Mouse (Mus musculus): ENCODE measurements around the gene Fgf22.

DNA sequence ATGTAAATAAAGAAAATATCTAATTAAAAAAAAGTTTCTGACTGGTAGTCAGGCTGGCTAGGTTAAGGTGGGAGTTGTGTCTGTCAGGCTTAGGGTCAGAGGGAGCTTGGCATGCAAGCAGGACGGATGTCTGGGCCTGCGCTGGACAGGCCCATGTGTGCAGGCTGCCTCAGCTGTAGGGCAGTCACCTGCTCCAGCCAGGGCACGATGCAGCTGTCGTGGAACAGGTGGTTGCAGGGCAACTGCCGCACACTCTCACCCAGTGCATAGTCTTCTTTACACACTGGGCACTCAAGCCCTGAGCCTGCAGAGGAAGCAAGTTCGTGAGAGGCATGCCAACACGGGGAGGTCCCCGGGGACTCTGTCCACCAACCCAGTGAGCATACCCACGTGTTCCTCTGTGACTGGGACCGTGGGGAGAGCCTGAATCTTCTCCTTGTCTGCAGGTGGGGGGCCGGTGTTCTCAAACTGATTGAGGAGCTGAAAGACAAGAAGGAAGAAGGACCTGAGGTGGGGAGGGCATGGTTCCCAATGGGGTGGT, 5.8 kb downstream of the Fgf22 start:
- no peak for TF ChIP-seq CTCF (IDR thresholded peaks at IDR 0.05; ENCODE audit: low read depth, low read length)
- no peak for TF ChIP-seq POLR2A (IDR thresholded peaks at IDR 0.05; ENCODE audit: insufficient read depth, low read length)
- TF ChIP-seq EP300 (IDR thresholded peaks at IDR 0.05; ENCODE audit: insufficient read depth, low read depth, low read length): no peak

Data from ES-Bruce4 (cell line).